Mouse (Mus musculus) liver, embryonic 18 days (tissue): ENCODE results near the gene Fam160a2. TPM values are rescaled to one million over a fixed set of nuclear protein-coding genes. Genes with fewer than 3 reads are reported as not detected.

Experiments used
- polyA plus RNA-seq: library from polyadenylated mRNA; depleted of rRNA; stranded (reverse); fragments of >200 nt; gene quantifications from 2 replicates; pipeline ENCODE4 v1.2.3, GENCODE M21; 2012; rRNA removed

The Fam160a2 gene
- 11.2 and 15.3 TPM in 2 replicates for polyA plus RNA-seq

DNA sequence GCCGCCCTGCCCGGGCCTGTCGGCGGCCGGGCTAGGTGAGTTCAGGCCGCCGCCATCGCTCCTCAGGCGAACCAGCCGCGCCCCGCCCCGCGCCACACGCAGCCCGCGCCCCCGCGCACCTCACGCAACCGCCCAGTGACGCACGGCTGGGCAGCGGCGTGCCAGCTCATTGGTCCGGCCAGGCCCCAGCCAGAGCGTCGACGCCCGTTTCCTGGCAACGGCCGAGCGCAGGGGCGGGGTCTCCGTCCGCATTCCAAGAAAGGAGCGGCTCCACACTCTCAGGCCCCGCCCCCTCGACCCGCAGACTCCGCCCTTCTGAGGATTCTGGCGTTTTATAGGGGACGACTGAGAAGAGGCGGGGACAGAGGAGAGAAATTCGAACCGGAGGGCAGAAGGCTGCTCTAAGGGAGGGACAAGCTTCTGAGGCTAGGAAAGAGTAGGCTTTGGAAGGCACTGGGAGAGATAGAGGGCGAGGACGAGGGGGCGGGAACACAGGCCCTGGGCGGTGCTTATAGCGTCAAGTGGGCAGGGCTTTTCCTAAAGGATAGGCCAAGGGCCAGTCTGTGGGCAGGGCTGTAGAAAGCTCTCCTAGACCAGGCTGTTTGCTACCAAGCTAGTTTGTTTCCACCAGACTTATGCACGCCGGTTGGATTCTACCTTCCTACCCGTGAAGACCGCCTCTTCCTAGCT lies at the start of gene Fam160a2:
Gene Fam160a2, minus strand, starts transcription at position 120 of the 690 bp plus-strand sequence.

DNA sequence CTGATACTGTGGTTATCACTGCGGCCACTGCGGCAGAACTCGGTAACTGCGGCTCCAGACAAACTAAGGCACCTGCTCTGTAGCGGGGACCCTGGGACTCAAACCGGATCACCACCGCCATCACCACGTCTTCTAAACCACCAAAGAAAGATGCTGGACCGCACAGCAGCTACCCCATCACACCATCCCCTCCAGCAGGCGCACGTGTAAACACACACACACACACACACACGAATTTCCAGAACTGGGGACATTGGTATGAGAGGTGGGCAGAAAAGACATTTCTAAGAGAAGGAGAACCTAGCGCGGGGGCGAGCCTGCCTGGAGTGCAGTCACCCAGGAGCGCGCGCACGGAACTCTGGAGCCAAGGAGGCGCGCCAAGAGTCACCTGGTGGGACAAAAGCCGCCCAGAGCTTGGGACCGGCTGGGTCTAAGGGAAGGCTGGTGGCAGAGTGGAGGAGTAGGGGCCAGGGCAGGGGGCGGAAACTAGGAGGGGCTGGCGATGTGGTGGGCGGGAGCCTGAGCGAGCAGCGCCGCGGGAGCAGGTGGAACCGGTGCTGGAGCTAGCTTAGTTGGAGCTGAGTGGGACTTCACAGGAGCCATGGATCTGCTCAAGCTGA lies 25.7 kb upstream of the Fam160a2 start, which contains the start of gene Cckbr:
Gene Cckbr, plus strand, starts transcription at position 308 of the 620 bp plus-strand sequence.

DNA sequence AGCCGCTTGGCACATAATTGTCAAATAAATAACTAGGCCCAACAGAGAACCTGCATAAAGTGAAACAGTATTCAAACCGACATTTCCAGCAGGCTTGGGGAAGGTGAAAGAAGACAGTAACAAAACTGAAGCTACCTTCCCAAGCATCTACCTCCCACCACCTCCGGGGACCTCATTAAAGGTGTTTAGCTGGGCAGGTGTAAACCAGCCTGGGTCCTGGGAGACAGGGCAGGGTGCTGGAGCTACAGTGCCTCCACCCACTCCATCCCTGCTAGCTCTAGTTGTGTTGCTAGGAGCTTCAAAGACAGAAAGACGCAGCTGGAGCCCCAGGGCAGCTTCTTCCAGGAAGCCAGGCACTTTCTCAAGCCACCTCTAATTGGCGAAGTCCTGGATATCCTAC lies 4.4 kb upstream of the Fam160a2 start, which contains the start of gene Cnga4:
Gene Cnga4, plus strand, starts transcription at position 301 of the 400 bp plus-strand sequence.

DNA sequence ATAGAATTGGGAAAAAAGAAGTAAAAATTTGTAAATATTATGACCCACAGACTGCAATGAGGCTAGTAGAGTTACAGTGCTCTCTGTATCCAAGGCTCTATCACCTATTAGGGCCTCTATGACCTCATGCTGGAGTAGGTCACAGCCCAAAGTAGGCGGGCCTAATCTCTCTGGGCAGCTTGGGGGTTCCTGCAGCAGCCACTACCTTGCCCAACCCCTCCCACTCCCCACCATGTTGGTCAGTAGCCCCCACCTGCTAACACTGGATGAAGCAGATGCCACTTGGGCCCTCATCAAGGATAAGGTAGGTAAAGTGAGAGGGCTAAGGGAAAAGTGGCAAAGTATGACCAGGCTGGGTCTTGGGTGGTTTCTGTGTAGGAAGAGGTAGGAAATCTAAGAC lies 25.0 kb downstream of the Fam160a2 start, which contains the start of gene Gm5901:
Gene Gm5901, plus strand, starts transcription at position 173 of the 400 bp plus-strand sequence.

DNA sequence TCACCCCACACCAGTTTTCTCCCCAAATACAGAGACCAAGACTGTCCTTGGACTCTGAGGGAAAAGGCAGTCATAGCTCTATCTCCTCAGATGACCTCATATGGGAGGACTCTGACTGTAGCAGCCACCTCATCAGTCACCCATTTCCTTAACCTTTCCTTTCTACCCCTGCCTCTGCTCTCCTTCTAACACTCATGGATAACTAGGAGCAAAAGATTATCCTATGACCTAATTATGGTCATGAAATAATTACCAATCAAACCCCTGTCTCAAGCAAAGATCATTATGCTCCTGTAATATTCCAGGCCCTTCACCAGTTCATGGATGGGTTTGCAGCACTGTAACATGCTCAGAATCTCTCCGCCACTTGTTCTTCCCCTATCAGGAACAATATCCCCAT lies 31.9 kb downstream of the Fam160a2 start, which contains the start of gene Olfr692:
Gene Olfr692, plus strand, starts transcription at position 301 of the 400 bp plus-strand sequence.

DNA sequence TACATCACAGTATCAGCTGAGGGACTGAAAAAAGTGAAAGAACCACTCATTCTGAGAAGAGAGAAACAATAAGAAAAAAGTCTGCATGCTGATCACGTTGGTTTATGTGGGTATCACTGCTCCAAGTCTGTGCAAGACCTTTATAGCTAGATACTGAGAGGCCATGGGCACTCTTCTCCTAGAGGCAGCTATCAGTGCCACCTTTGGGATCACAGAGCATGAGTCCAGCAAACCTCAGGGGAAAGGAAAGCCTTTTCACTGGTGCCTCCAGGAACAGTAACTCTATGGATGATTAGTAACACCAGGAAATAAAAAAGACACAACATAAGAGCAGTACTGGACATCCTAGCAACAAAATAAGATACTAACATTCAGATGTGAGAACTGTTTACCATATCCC lies 57.7 kb downstream of the Fam160a2 start, which contains the start of gene Olfr691:
Gene Olfr691, minus strand, starts transcription at position 101 of the 400 bp plus-strand sequence.

DNA sequence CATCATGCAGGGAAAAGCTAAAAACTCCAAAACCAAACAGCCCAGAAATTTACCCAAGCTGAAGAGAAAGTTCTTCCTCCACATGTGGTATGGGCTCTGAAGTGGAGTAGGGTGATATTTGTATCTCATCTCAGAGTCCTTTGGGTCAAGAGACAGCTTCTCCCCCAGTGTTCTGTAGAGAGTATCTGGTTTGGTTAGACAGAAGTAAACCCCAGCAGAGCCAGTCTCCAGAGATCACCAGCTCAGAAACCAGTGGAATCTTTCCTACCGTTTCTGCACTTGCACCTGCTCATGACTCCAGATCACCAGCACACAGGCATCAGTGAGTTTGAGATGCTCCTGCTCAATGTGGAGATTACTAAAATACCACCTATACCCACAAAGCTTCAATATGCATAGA lies 65.8 kb downstream of the Fam160a2 start, which contains the start of gene Olfr690:
Gene Olfr690, minus strand, starts transcription at position 101 of the 400 bp plus-strand sequence.

Other genes with a start within 250 kb of the Fam160a2 start
- gene Olfr684, start 236.4 kb downstream of the Fam160a2 start, polyA plus RNA-seq, result not detected in 2 replicates
- gene Olfr685, start 214.0 kb downstream of the Fam160a2 start, polyA plus RNA-seq, result not detected in 2 replicates
- not detected in 2 replicates for gene Olfr686, start 192.6 kb downstream of the Fam160a2 start, polyA plus RNA-seq
- not detected in 2 replicates for gene Olfr688, start 112.0 kb downstream of the Fam160a2 start, polyA plus RNA-seq
- gene Olfr689, start 88.9 kb downstream of the Fam160a2 start, polyA plus RNA-seq, result not detected in 2 replicates
- gene Olfr690, start 66.0 kb downstream of the Fam160a2 start, polyA plus RNA-seq, result not detected in 2 replicates
- not detected in 2 replicates for gene Olfr691, start 57.8 kb downstream of the Fam160a2 start, polyA plus RNA-seq
- gene Olfr692, start 31.8 kb downstream of the Fam160a2 start, polyA plus RNA-seq, result not detected in 2 replicates
- not detected in 2 replicates for gene Gm5901, start 25.0 kb downstream of the Fam160a2 start, polyA plus RNA-seq
- gene Cnga4, start 4.5 kb upstream of the Fam160a2 start, polyA plus RNA-seq, result 0.02 and 0.04 TPM in 2 replicates
- gene Cckbr, start 25.7 kb upstream of the Fam160a2 start, polyA plus RNA-seq, result not detected in 2 replicates
- 4.1 and 4.9 TPM in 2 replicates for gene Cavin3, start 82.2 kb upstream of the Fam160a2 start, polyA plus RNA-seq
- gene Smpd1, start 154.3 kb upstream of the Fam160a2 start, polyA plus RNA-seq, result 12.1 and 14.5 TPM in 2 replicates
- gene Apbb1, start 181.6 kb upstream of the Fam160a2 start, polyA plus RNA-seq, result 1.8 and 2.2 TPM in 2 replicates
- gene Hpx, start 200.1 kb upstream of the Fam160a2 start, polyA plus RNA-seq, result 798 and 850 TPM in 2 replicates
- gene Trim3, start 233.5 kb upstream of the Fam160a2 start, polyA plus RNA-seq, result 6.6 and 8.1 TPM in 2 replicates
- 70.9 and 75.0 TPM in 2 replicates for gene Timm10b, start 240.0 kb upstream of the Fam160a2 start, polyA plus RNA-seq
- 15.7 and 16.9 TPM in 2 replicates for gene Arfip2, start 240.4 kb upstream of the Fam160a2 start, polyA plus RNA-seq
- 81.8 and 86.1 TPM in 2 replicates for gene Gm45799, start 240.5 kb upstream of the Fam160a2 start, polyA plus RNA-seq